Mouse (Mus musculus) kidney, postnatal 4 days (tissue): ENCODE results near the gene Rnf185.
A peak's percentile ranks its signal among the peaks of the same experiment; 100 is the strongest.

ENCODE experiments used
- DNase-seq, 2 experiments: peaks; one replicate each; pipeline ENCODE4 v3.0.0; 2021; ENCODE audit warnings: mixed read lengths in 2 of 2

Rnf185 gene

DNA sequence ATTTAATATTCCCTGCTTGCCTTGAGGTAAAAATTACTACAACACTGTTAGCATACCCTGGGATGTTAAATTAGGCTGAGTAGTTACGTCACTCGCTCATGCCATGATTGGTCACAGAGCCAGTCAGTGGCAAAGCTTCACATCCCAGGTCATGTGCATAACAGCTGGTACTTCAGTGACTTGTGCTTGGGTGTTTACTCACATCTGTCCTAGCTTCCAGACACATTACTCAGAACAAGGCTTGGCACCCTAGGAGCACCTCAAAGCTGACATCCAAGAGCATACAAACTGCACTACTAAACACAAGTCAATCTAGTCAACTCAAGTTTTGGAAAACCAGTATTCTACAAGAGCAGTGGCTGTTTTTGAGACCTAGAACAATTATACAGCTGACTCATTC lies 9.1 kb downstream of the Rnf185 start:
- DNase-seq, result no peak

DNA sequence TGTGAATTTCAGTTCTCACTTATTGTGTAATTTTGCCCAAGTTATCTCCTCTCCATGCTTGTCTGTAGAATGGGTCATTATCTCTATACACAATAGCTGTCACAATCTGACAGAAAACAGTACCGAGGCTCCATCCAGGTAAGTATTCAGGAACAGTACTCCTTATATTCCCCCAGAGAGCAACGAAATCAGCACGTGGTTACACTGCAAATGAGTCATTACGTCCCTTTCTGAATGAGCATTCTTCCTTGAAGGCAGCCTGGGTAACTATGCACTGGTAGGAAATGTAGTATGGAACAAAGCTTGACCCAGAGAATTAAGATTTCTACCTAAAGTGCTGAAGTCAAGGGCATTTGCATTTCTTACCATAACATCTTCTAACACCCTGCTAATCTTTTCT lies 9.5 kb downstream of the Rnf185 start:
- DNase-seq, result no peak

DNA sequence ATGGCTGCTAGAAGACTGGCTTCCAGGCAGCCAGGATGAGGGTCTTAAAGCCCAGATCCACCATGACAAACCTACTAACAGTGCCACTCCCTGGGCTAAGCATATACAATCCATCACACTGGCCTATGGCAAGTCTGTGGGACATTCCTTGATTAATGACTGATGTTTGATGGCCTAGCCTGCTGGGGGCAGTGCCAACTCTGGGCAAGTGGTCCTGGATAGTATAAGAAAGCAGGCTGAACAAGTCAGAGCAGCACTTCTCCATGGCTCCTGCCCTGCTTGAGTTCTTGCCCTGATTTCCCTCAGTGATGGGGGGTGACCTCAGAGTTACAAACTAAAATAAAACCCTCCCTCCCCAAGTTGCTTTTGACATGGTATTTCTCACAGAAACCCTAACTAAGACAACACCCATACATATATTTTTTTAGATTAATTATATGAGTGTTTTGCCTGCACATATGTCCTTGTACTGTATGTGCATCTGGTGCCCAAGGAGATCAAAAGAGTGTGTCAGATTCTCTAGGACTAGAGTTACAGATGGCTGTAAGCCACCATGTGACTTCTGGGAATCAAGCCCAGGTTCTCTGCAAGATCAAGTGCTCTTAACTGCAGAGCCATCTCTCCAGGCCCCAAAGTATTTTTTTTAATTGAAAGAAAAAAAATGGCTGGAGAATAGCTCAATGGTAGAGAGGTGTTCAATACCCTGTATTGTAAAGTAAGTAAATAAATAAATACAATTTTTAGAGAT lies 10.3 kb downstream of the Rnf185 start:
- DNase-seq, result no peak

DNA sequence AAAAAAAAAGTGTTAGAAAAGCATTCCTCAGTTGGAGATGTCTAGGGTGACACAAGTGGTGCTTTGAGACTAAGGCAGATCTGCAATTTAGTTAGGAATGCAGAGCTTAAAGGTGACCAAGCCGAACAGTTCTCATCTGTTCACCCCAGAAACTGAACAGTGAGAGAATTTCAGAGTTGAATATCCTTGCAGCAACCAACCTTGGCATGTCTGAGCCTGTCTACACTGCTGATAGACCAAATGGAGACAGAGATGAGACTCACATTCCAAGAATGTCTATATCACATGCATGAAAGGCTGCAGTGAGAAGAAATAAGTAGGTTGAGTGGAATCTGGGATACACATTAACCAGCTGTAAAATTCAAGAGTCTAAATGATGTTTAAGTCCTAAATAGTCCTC lies 14.5 kb downstream of the Rnf185 start:
- no peak for DNase-seq

DNA sequence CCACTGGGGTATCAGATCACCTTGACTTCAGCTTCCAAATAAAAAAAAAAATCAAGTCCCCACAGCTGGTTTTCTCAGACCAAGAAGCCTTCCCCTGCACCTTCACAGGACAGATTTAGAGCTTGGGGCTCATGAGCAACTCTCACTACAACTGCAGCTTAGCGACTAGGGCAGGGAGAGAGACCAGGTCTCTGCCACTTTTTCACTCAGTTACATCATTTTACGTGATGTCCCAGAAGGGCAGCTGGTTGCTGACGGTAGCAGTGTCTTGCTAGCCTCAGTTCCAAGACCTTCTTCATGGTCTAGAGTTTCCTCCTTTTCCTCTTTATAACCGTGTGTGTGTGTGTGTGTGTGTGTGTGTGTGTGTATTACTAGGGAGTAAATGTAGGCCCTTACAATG lies 18.4 kb downstream of the Rnf185 start:
- DNase-seq, result no peak

DNA sequence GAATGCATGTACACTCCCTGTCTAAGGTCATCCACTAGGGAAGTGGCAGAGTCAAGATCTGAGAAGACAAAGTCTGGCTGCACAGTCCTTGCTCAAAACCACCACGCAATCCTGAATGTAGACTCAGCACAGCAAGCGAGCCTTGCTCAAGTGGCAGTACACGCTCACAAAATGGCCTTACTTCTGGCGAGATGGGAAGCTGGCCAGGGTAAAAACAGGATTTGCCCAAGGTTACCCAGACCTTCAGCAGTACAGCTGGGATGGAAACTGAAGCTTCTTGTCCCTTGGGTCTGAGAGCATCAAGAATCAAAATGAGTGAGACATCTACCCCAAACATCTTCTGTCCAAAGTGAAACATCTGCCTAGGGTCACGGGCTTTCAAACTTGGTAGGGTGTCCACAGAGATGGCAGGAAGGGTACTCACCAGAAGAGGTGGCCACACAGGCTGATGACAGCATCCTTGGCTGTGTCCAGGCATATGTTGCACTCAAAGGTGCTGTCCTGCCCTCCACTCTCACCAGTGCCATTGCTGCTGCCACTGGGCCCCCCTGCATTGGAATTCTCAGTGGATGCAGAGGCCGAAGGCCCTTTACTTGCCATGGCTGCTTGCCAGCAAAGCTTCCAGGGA lies 20.1 kb downstream of the Rnf185 start:
- DNase-seq, result no peak

DNA sequence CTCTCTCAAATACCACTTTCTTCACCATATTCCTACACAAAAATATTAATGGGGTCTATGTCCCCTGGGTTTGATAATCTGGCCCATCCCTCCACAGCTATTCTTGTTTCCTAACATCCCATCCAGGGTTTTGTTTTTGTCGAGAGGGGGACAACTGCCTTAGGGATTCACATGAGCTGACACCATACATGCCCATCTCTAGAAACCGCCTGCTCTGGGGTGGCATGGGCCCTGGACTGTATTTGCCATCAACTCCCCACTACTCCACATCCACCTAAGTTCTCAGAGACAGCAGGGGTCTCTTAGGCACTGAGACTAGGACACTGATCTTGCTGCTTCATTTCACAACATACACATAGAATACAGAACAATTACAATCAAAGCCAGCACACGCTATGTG lies 20.6 kb downstream of the Rnf185 start:
- no peak for DNase-seq

DNA sequence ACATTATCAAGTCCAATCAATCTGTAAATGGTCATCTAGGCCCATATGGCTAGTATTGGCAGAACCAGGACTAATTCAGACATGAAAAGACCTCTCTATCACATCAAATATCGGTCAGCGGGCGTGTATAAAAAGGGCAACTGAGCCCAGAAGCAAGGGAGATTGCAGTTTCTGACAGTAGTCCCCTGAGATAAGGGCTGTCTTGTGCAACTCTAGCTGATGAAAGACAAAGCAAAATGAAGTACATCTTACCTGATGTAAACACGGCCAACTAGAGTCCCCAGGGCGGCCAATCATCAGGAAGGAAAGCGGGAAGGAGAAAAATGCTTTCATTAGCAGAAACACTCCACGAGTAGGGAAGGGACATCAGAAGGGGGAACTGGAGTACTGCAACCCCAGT lies 23.5 kb downstream of the Rnf185 start:
- no peak for DNase-seq

DNA sequence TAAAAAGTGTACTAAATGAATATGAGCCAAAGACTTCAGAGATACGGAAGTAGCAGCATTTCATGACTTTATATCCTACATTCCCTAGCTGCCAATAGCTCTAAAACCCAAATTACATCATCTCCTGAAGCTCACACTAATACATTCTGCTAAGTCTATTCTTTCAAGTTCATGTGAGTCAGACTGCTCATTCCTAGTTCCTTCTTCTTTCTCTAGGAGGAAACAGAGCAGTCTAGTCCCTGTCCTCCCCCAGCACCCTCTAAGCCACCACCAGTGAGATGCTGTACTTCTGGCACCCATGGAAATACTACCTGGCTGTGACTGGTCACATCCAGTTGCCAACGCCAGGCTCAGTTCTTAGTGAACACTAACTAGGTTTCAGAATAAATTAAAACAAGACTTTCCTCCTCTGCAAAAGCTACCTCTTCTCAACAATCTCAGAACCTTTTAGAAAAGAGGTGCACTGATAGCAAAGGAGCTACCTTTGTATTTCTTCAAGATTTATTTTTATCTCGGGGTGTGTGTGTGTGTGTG lies 24.4 kb downstream of the Rnf185 start:
- no peak for DNase-seq

DNA sequence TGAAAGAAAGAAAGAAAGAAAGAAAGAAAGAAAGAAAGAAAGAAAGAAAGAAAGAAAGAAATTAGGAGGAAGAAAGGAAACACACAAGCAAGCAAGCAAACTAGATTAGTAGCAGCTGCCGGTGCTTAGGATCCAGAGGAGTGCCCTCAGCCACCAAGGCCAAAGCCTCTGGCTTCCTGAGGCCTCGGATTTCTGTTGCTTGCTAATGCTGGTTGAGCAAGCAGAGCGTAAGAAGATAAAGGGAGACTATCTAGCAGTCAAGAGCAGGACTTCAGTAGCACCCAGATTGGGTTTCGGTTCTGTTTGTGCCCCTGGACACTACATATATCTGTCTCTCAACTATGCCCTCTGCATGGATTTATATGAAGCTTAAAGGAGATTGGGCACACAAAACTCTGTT lies 29.9 kb downstream of the Rnf185 start:
- DNase-seq, result no peak

DNA sequence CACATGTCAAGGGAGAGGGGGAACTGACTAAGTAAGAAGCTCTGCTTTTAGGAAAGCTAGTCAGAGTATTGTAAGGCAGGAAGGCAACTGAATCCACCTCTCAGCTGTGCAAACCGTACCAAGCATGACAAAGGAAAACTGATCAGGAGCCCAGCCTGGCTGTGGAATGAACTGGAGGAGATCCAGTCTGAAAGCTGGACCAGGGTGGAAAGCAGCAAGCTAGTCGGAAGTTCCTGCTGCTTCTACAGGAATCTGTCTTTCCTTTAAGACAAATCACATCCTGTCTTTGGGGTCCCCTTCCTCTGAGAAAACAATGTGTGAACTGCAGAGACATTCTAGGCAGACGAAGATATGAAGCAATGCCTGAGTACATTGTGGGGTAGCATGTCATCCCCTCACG lies 33.4 kb downstream of the Rnf185 start:
- peak; percentile 17 to 28 for DNase-seq

DNA sequence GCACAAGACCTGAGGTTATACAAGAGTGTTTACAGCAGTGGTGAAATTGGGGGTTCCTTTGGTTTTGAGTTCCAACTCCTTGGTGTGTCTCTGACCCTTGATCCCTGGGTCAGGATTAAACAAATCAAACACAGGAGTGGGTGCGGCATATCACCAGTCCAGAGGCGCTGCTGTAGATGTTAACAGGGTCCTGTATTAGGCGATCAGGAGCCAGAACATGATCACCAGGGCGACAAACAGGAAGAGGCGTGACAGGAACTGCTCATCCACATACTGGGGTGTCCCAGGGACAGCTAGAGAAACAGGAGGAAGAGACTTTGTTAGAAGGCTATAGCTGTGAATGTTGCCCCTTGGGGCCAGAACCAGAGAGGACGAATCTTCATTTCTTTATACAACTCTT lies 34.4 kb downstream of the Rnf185 start:
- no peak for DNase-seq

DNA sequence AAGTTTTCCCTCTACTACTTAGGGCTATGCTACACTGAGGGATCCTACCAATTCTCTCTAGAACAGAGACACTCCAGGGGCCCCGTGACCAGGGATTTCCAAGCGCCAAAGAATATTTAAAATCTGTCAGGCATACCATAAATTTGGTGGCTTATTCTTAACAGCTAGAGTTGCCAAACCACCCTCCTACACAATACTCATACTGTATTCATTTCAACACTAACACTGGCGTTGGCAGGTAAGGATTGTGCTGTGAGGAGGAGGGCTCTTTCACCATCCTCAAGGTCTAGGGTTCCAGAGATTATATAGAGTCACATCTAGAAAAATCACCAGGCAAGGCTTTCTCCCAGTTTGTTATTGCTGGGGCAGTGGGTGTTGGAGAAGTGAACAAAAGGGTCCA lies 35.8 kb downstream of the Rnf185 start:
- no peak for DNase-seq

DNA sequence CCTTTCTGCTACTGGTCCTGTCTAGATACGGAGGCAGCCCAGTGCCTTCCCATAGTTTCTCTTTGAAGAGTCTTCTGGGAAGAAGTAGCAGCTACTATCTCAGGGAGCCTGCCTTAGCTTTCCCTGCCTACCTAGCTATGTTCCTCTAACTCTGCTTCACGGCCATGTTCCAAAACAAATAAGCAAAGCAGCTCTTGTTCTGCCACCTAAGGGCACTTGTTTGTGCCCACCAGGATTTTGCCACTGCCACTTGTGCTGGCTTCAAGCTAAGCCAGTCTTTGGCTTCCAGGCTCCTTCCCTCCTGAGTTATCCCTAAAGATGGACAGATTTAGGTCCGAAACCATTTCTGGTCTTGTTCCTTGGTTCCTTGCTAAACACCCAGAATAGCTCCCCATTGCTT lies 40.1 kb downstream of the Rnf185 start:
- DNase-seq, result no peak

DNA sequence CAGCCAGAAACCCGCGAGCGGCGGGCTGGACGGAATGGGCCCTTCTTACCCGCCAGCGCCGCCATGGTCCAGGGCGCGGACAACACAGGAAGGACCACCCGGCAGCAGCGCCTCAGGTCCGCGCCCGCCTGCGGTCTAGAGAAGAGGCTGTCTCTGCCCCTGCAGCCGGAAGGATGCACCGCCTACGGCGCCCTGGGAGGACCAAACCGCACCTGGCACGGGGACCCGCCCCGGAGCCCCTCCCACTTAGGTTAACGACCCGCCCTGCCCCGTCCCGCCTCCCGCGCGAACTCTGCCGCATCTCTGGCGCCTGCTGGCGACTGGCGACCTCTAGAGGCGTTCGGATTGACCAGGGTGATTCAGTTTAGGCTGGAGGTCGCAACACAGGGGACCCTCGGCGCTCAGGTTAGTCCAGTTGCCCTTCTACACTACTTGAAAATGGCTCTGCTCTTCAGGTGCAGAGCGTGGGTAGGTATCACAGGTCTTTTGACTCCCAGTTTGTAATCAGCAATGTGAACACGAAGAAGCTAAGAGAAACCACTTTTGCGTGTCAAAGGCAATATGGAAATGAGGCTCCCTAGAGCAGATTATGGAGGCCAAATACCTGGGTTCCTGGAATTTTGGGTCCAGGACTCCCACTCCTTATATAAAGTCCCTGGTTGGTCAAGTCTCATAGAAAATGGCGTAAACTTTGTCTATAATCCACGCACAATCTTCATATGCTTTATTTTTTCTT lies 43.0 kb downstream of the Rnf185 start, which contains the start of gene Limk2:
Gene Limk2 (minus strand): TSS at position 193 of the 736 bp plus-strand sequence.
- peak; percentile 96 to 97 for DNase-seq

DNA sequence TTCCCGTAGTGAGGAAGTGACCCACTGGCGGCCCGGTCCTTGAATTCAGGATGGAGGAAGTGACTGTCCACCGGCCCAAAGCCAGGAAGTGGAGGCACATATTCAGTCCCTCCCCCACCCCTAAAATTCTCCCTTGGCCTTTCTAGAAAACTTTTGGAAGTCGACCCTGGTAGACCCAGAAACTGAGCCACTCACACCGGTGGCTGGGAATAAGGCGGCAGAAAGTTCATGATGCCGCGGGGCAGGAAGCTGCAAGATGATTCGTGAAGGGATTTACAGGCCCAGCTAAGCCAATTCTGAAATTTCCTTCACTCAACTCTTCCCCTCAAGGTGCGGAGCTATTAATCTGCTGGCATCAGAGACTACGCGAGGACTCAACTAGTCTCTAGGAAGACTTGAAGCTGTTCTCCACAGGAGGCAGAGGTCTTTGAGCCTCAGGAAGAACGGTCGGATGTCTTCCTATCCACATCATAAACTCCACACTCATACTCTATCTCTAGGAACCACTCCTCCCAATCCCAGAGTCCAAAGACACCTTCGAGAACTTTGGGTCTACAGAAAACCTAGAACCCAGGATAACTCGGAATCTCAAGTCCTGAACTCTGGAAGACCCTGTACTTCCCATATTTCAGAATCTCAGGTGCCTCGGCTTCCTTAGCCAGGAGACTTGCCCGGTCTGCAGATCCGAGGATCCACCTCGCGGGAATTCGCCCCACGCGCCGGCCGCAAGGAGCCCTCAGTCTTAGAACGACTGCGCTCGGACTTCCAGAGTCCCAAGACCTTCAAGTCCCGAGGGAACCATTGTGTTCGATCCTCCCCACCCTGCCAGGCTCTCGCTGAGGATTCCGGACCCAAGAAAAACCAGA lies 43.8 kb downstream of the Rnf185 start:
- DNase-seq, result peak; percentile 33 to 57

DNA sequence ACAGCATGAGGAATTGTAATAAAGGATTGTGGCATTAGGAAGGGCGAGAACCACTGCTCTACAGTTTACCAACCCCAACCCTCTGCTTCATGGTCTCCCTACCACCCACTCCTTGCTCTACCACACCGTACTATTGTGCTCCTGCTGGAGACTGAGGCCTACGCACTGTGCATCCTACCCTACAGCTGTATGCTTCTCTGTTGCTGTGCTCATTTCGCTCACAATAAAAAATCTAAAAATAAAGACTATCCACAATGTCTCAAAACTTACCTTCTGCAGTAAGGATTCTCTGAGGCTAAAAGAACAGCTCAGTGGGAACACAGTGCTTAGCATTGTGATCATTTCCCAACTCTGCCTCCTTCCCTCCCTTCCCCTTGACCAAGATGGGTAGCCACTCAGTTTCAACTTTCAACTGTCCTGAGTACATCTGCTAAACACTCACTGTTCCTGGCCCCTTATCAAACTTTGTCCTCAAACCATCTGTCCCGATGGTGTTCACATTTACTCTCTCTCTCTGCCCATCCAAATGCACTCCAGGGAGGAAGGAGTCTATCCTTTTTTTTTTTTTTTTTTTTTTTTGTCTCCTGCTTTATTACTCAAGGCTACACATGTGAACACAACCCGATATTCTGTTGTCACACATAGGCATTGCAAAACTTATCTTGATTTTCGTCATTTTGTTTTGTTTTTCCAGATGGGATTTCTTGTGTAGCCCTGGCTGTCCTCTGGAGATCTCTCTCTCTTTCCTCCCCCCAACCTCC lies 47.7 kb downstream of the Rnf185 start:
- no peak for DNase-seq

DNA sequence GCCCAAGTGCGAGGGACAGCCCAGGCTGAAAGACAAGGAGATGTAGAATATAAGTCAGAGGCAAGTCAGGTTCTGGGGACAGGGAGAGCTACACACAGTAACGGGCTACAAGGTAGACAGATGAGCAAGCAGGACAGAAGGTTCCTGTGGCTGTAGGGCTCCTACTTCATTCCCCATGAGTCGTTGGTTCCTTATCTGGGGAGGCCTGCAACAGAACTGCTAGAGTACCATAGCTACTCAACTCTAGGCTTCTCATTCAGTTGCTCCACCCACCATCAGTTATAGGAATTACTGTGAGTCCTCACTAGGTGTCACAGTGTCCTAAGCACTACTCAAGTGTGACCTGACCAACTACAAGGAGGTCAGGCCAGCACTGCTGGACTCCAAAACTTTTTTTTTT lies 49.1 kb downstream of the Rnf185 start:
- DNase-seq, result no peak

DNA sequence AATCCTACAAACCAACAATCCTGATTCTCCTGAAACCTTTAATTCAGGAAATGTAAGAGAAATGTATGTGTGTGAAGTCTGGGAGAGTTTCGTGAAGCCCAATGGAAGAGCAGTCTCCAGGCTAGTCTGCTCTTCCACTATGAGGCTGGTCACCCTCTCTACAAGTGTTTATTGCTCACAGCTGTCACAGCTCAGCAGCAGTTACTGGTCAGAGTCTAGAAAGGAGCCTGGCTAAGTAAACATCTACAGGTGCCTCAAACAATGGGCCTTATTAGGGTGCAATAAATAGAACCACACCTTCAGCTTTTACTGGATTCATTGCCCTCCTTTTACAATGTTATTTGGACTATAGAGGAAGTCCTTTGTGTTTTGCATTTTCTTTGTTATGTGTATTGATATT lies 53.8 kb downstream of the Rnf185 start:
- DNase-seq, result no peak

DNA sequence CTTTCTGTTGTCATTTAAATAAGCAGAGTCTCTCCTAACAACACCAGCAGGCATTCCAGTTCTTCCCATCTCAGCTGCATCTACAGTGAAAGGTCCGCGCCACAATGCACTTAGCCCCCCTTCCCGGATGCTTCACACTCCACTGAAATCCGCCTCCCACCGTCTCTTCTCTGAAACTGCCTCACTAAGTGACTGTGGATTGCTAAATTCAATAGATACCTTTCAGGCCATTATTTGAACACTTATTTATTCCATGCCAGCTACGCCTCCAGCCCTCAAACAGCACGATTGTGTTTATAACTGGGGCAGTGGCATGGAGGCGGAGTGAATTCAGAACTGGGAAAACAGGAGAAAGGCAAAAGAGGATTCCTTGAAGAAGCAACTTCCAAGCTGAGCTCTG lies 55.6 kb downstream of the Rnf185 start:
- peak in 1 of 2 experiments; percentile 25 for DNase-seq

DNA sequence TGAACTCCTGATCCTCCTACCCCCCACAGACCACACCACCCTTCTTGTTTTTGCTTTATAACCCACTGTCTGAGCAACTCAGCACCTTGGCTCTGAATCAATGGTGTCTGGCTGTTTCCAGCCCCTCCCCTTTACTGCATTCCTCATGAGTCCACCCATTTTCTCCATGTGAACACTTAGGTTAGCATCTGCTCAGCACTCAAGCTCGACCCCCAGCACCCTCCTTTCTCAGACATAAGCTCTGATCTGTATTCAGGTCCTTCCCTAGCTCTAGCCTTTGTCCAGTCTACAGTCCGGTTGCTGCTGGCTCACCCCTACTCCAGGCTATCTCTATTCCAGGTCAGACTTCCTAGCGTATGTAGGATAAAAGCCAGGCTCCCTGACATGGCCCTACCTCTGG lies 56.1 kb downstream of the Rnf185 start:
- DNase-seq, result no peak

DNA sequence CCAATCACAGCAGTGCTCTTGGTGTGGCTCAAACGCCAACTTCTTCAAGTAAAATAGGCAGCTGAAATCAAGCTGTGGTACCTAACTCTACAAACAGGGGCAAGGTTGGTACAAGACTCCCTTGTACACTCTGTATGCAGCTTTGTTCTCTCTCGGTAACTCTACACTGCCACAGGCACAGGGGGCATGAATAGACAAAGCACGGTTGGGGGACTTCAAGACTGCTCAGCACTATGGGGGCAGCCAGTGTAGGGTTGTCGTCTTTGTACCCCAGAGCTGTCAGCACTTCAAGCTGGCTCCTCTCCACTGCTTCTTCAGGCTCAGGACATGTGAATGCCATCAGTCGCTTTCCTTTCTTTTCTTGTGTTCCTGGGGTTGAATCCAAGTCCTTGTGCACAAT lies 57.6 kb downstream of the Rnf185 start:
- DNase-seq, result no peak
